In genomic region chr14:81387566-81387965, GRCm38 (mm10) we compare ENCODE assay signal across 18 mouse cellular contexts.
A peak's percentile ranks its signal among the peaks of the same experiment; 100 is the strongest.
DNase-seq lines count a peak whose midpoint lies in the region; ATAC-seq and TF ChIP-seq lines count a peak whose summit lies in the region.
"Had no signal": no experiment of that assay in that cellular context is flagged by ENCODE, and none has a peak within 500 bp of the region (broad histone marks: within the 10 kb centered on the region; RNA-seq: fewer than 3 reads in every experiment).

No protein-coding gene starts in this region.

- no peak overlapping the region for H3K4me2 ChIP-seq in forebrain, postnatal 0 days (ENCODE audit: low read depth)
- H3K4me2 ChIP-seq in forebrain, embryonic 15.5 days (replicated peaks) = no peak overlapping the region
- H3K4me2 ChIP-seq in kidney, embryonic 15.5 days = no peak overlapping the region
- H3K4me2 ChIP-seq: embryonic facial prominence, embryonic 12.5 days; heart, embryonic 13.5 days; hindbrain, embryonic 15.5 days had no signal

- no peak overlapping the region for H3K27ac ChIP-seq in forebrain, postnatal 0 days (ENCODE audit: low read depth, low read length)
- H3K27ac ChIP-seq in forebrain, embryonic 15.5 days (replicated peaks) = no peak overlapping the region
- H3K27ac ChIP-seq in kidney, embryonic 15.5 days = no peak overlapping the region
- H3K27ac ChIP-seq: embryonic facial prominence, embryonic 12.5 days; heart, embryonic 13.5 days; hindbrain, embryonic 15.5 days had no signal

- H3K4me3 ChIP-seq in forebrain, postnatal 0 days (ENCODE audit: low read depth, low read length) = no peak overlapping the region
- no peak overlapping the region for H3K4me3 ChIP-seq in forebrain, embryonic 15.5 days
- no peak overlapping the region for H3K4me3 ChIP-seq in kidney, embryonic 15.5 days (replicated peaks)
- H3K4me3 ChIP-seq: embryonic facial prominence, embryonic 12.5 days; heart, embryonic 13.5 days; hindbrain, embryonic 15.5 days had no signal

- no peak overlapping the region for H3K9ac ChIP-seq in forebrain, postnatal 0 days
- H3K9ac ChIP-seq in forebrain, embryonic 15.5 days (replicated peaks) = no peak overlapping the region
- H3K9ac ChIP-seq in kidney, embryonic 15.5 days = no peak overlapping the region
- H3K9ac ChIP-seq: embryonic facial prominence, embryonic 12.5 days; heart, embryonic 13.5 days; hindbrain, embryonic 15.5 days had no signal

- H3K4me1 ChIP-seq in forebrain, postnatal 0 days (ENCODE audit: insufficient read depth) = no peaks in the 10 kb centered on the region
- no peaks in the 10 kb centered on the region for H3K4me1 ChIP-seq in forebrain, embryonic 15.5 days
- H3K4me1 ChIP-seq in kidney, embryonic 15.5 days = no peaks in the 10 kb centered on the region
- H3K4me1 ChIP-seq: embryonic facial prominence, embryonic 12.5 days; heart, embryonic 13.5 days; hindbrain, embryonic 15.5 days had no signal

- WGBS in forebrain, postnatal 0 days = 79% methylated on average over 2 of the region's 2 CpGs
- WGBS in forebrain, embryonic 15.5 days = 86% methylated on average over 2 of the region's 2 CpGs
- 86% methylated on average over 2 of the region's 2 CpGs for WGBS in kidney, embryonic 15.5 days

- DNase-seq in cerebellum, postnatal 10 days = peak; percentile 4 to 7
- no peak for DNase-seq in cerebellum, adult 11-12 months
- DNase-seq in forebrain, postnatal 0 days = peak; percentile 16
- peak; percentile 10 to 20 for DNase-seq in layer of hippocampus, adult 8-10 months (ENCODE audit: low spot score in 2 of 2)
- no peak for DNase-seq in kidney, postnatal 14 days
- DNase-seq: adrenal gland, postnatal 14 days; gastrocnemius, postnatal 36 days; heart, adult 11 months; heart, postnatal 36 days had no signal

- ATAC-seq in forebrain, postnatal 0 days = no peak
- no peak for ATAC-seq in forebrain, embryonic 15.5 days (replicated peaks)
- ATAC-seq in kidney, embryonic 15.5 days (replicated peaks; ENCODE audit: low FRiP score) = no peak
- ATAC-seq: activated CD4-positive, CD25-positive, alpha-beta regulatory T cell, adult 4 months; inflammation-experienced regulatory T-cells, adult 6 months; intestine, postnatal 0 days; Patski had no signal

- no peaks in the 10 kb centered on the region for H3K9me3 ChIP-seq in forebrain, postnatal 0 days (ENCODE audit: low read length)
- no peaks in the 10 kb centered on the region for H3K9me3 ChIP-seq in forebrain, embryonic 15.5 days
- H3K9me3 ChIP-seq in kidney, embryonic 15.5 days (replicated peaks) = no peaks in the 10 kb centered on the region
- H3K9me3 ChIP-seq: embryonic facial prominence, embryonic 12.5 days; heart, embryonic 13.5 days; hindbrain, embryonic 15.5 days had no signal

- no peaks in the 10 kb centered on the region for H3K36me3 ChIP-seq in forebrain, postnatal 0 days (ENCODE audit: insufficient read depth)
- H3K36me3 ChIP-seq in forebrain, embryonic 15.5 days = no peaks in the 10 kb centered on the region
- H3K36me3 ChIP-seq in kidney, embryonic 15.5 days = no peaks in the 10 kb centered on the region
- H3K36me3 ChIP-seq: embryonic facial prominence, embryonic 12.5 days; heart, embryonic 13.5 days; hindbrain, embryonic 15.5 days had no signal

- H3K27me3 ChIP-seq in forebrain, postnatal 0 days (ENCODE audit: insufficient read depth, low read length) = no peaks in the 10 kb centered on the region
- H3K27me3 ChIP-seq in forebrain, embryonic 15.5 days = no peaks in the 10 kb centered on the region
- H3K27me3 ChIP-seq in kidney, embryonic 15.5 days = no peaks in the 10 kb centered on the region
- H3K27me3 ChIP-seq: embryonic facial prominence, embryonic 12.5 days; heart, embryonic 13.5 days; hindbrain, embryonic 15.5 days; Patski had no signal

- no peak for TF ChIP-seq CTCF in forebrain, postnatal 0 days (IDR thresholded peaks at IDR 0.05; ENCODE audit: low read depth)

Comparison
In these comparisons a context has a peak if more than half of its experiments do, and no peak if none do; other contexts are left out.
1. DNase-seq: peak in cerebellum, postnatal 10 days (2 of 2), forebrain, postnatal 0 days (single experiment) and layer of hippocampus, adult 8-10 months (2 of 2); none in cerebellum, adult 11-12 months (single experiment) and kidney, postnatal 14 days (single experiment).